Mouse (Mus musculus) C2C12 (cell line): ENCODE results near the gene Bcl2a1c.

Experiments
- CEBPB ChIP-seq: IDR thresholded peaks from one replicate; pipeline ENCODE4 v1.6.1; 2011; ENCODE audit warnings: low read depth, mild to moderate bottlenecking, control low read depth, moderate library complexity
- CTCF ChIP-seq: IDR thresholded peaks from one replicate; pipeline ENCODE4 v1.5.1; 2011; ENCODE audit not compliant: control insufficient read depth, insufficient read depth, insufficient read length
- MAX ChIP-seq: IDR thresholded peaks from one replicate; pipeline ENCODE4 v1.6.1; 2011; ENCODE audit warnings: mild to moderate bottlenecking, control low read depth
- MYOG ChIP-seq: IDR thresholded peaks from one replicate; pipeline ENCODE4 v1.6.1; 2011; ENCODE audit not compliant: control insufficient read depth, insufficient read length; ENCODE audit errors: extremely low read depth
- USF1 ChIP-seq: IDR thresholded peaks from one replicate; pipeline ENCODE4 v1.6.1; 2011; ENCODE audit warnings: low read depth, mild to moderate bottlenecking, control low read depth, moderate library complexity

- no peak for TF ChIP-seq CTCF
- TF ChIP-seq CEBPB = no peak
- TF ChIP-seq MYOG = no peak
- no peak for TF ChIP-seq MAX
- no peak for TF ChIP-seq USF1
Observed at GRCm38 (mm10) chr9:114375276-114375962, 45.5 kb downstream of the Bcl2a1c start.
